Comparison of ENCODE assay signal across 20 mouse cellular contexts in the genomic region with DNA sequence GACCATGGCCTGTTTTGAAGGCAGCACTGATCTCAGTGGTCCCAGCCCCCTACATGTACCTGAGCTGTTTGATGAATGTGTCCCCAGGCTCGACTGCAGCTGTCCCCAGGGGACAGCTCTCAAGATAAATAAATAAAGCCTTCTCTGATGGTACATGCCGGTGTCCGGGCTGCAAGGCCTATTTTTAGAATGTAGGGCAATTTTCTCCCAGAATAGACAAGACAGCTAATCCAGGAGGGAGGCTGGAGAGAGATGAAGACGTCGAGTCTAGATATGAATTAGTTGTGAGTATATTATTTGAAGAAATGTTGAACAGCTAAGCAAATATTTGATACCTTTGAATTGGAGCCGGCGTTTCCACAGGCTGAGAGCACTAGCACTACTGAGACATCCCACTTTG. TPM values are rescaled to one million over a fixed set of nuclear protein-coding genes. Genes with fewer than 3 reads are reported as not detected.
DNase-seq lines count a peak whose midpoint lies in the region; TF ChIP-seq lines count a peak whose summit lies in the region.
"Had no signal": no experiment of that assay in that cellular context is flagged by ENCODE, and none has a peak within 500 bp of the region (broad histone marks: within the 10 kb centered on the region; RNA-seq: fewer than 3 reads in every experiment).

No protein-coding gene starts in this region.

- no peak overlapping the region for H3K9ac ChIP-seq in heart, adult 2 months (ENCODE audit: low read depth, low read length)
- H3K9ac ChIP-seq: embryonic facial prominence, embryonic 13.5 days; liver, postnatal 0 days; midbrain, embryonic 13.5 days; neural tube, embryonic 15.5 days had no signal

- no peak for TF ChIP-seq CTCF in heart, adult 2 months (IDR thresholded peaks at IDR 0.05)

- peak; percentile 53 for DNase-seq in cerebellum, adult 9-10 months
- no peak for DNase-seq in cerebellum, postnatal 25 days
- peak in 1 of 2 experiments; percentile 27 for DNase-seq in heart, adult 2 months
- DNase-seq in heart, postnatal 14 days, result no peak
- DNase-seq in brain, adult 2 months (ENCODE audit: low read depth, low spot score), result peak; percentile 57
- DNase-seq in heart, postnatal 10 days, result peak; percentile 15 to 24
- no peak for DNase-seq in adrenal gland, postnatal 25 days
- DNase-seq: adrenal gland, postnatal 14 days; cerebellum, adult 8-10 months; kidney, adult 11 months; liver, postnatal 0 days; lung, postnatal 10 days; right cerebral cortex, adult 18-20 months; thymus, postnatal 25 days had no signal

- H3K27me3 ChIP-seq in heart, adult 2 months (ENCODE audit: control insufficient read depth, insufficient read depth, low read length), result no peaks in the 10 kb centered on the region
- H3K27me3 ChIP-seq: midbrain, embryonic 13.5 days; neural tube, embryonic 15.5 days had no signal

- no peak for TF ChIP-seq EP300 in heart, adult 2 months (IDR thresholded peaks at IDR 0.05; ENCODE audit: insufficient read depth, low read depth, low read length)

- H3K4me1 ChIP-seq in heart, adult 2 months (ENCODE audit: control insufficient read depth, insufficient read depth, low read length), result peaks cover 3% of the 10 kb centered on the region; the same call in 1 of the 2 replicates

- no peaks in the 10 kb centered on the region for H3K36me3 ChIP-seq in heart, adult 2 months (ENCODE audit: control insufficient read depth, insufficient read depth, low read length)
- H3K36me3 ChIP-seq: embryonic facial prominence, embryonic 13.5 days; G1E; hindbrain, embryonic 10.5 days; limb, embryonic 10.5 days; midbrain, embryonic 13.5 days; neural tube, embryonic 15.5 days had no signal

- intact Hi-C loops in heart, adult 2 months (cut with DNase I), result no loop called here
- intact Hi-C loops in heart, postnatal 14 days (cut with DNase I), result no loop called here
- intact Hi-C loops in heart, postnatal 10 days (cut with DNase I), result no loop called here

- no peak for TF ChIP-seq POLR2A in heart, adult 2 months (IDR thresholded peaks at IDR 0.05; ENCODE audit: insufficient read depth, low read depth, low read length)

- H3K4me3 ChIP-seq in heart, adult 2 months, result no peak overlapping the region
- H3K4me3 ChIP-seq: embryonic facial prominence, embryonic 13.5 days; hindbrain, embryonic 10.5 days; limb, embryonic 10.5 days; midbrain, embryonic 13.5 days; neural tube, embryonic 15.5 days had no signal

- no peaks in the 10 kb centered on the region for H3K79me2 ChIP-seq in heart, adult 2 months (replicated peaks; ENCODE audit: control insufficient read depth, insufficient read depth, low read length)

- H3K27ac ChIP-seq in heart, adult 2 months, result peak overlapping the region; percentile 64
- H3K27ac ChIP-seq: embryonic facial prominence, embryonic 13.5 days; hindbrain, embryonic 10.5 days; limb, embryonic 10.5 days; midbrain, embryonic 13.5 days; neural tube, embryonic 15.5 days had no signal

- 32% methylated on average over 7 of the region's 7 CpGs for WGBS in heart, adult 2 months

RNA-seq across cellular contexts. Expression of a gene that starts 35.7 kb away (rescaled TPM):
- total RNA-seq in heart, adult 2 months (2021), result 10 to 100 TPM; 15.1 to 19.9 TPM
- polyA plus RNA-seq in heart, adult 2 months (2012; rRNA removed), result 5.8 and 13.2 TPM in 2 replicates
- 10 to 100 TPM; 18.9 to 31.4 TPM for total RNA-seq in heart, postnatal 14 days (2021)
- 10 to 100 TPM; 32.0 to 36.6 TPM for total RNA-seq in heart, postnatal 10 days (2021)
- 49.6 and 52.6 TPM in 2 replicates for total RNA-seq in adrenal gland, postnatal 25 days (2021)

RNA-seq across cellular contexts. Expression of a gene that starts 48.2 kb away (rescaled TPM):
- total RNA-seq in heart, adult 2 months (2021), result 1 to 10 TPM in 1 of 2 experiments, under 1 TPM in 1; 0.91 to 1.3 TPM
- 0.90 and 1.3 TPM in 2 replicates for polyA plus RNA-seq in heart, adult 2 months (2012; rRNA removed)
- 1 to 10 TPM; 1.2 to 1.9 TPM for total RNA-seq in heart, postnatal 14 days (2021)
- 1 to 10 TPM; 3.5 to 4.3 TPM for total RNA-seq in heart, postnatal 10 days (2021)
- 4.3 and 8.5 TPM in 2 replicates for total RNA-seq in adrenal gland, postnatal 25 days (2021)

Comparison
In these comparisons a context has a peak if more than half of its experiments do, and no peak if none do; other contexts are left out.
1. DNase-seq: peak in cerebellum, adult 9-10 months (single experiment), brain, adult 2 months (single experiment) and heart, postnatal 10 days (2 of 2); none in cerebellum, postnatal 25 days (0 of 2), heart, postnatal 14 days (0 of 2) and adrenal gland, postnatal 25 days (single experiment).